Comparison of ENCODE assay signal across 21 mouse cellular contexts in genomic region chr11:98319944-98320343, GRCm38 (mm10). TPM values are rescaled to one million over a fixed set of nuclear protein-coding genes. Genes with fewer than 3 reads are reported as not detected.
DNase-seq lines count a peak whose midpoint lies in the region; ATAC-seq and TF ChIP-seq lines count a peak whose summit lies in the region.
"Had no signal": no experiment of that assay in that cellular context is flagged by ENCODE, and none has a peak within 500 bp of the region (broad histone marks: within the 10 kb centered on the region; RNA-seq: fewer than 3 reads in every experiment).

No protein-coding gene starts in this region.

- peak overlapping the region; percentile 94 for H3K27ac ChIP-seq in forebrain, embryonic 13.5 days
- H3K27ac ChIP-seq in forebrain, embryonic 11.5 days (ENCODE audit: low read depth, low read length) = no peak overlapping the region
- H3K27ac ChIP-seq in midbrain, embryonic 11.5 days (ENCODE audit: low read depth, low read length) = no peak overlapping the region
- H3K27ac ChIP-seq in midbrain, embryonic 13.5 days = no peak overlapping the region
- no peak overlapping the region; the same call in 1 of the 2 replicates for H3K27ac ChIP-seq in hindbrain, postnatal 0 days
- H3K27ac ChIP-seq: embryonic facial prominence, embryonic 12.5 days; heart, embryonic 10.5 days; limb, embryonic 15.5 days; liver, embryonic 15.5 days; midbrain, embryonic 15.5 days had no signal

- H3K27me3 ChIP-seq in forebrain, embryonic 13.5 days = peaks cover 100% of the 10 kb centered on the region
- peaks cover 99% of the 10 kb centered on the region for H3K27me3 ChIP-seq in forebrain, embryonic 11.5 days (ENCODE audit: control insufficient read depth, insufficient read depth, low read length)
- H3K27me3 ChIP-seq in midbrain, embryonic 11.5 days (ENCODE audit: control insufficient read depth, insufficient read depth, low read length) = peaks cover 95% of the 10 kb centered on the region
- H3K27me3 ChIP-seq in midbrain, embryonic 13.5 days = peaks cover 100% of the 10 kb centered on the region
- H3K27me3 ChIP-seq in hindbrain, postnatal 0 days (ENCODE audit: insufficient read depth, low read length) = peaks cover 52% of the 10 kb centered on the region

- no peak overlapping the region; the same call in 1 of the 2 replicates for H3K4me3 ChIP-seq in forebrain, embryonic 13.5 days
- H3K4me3 ChIP-seq in forebrain, embryonic 11.5 days (ENCODE audit: low read depth, low read length) = no peak overlapping the region
- H3K4me3 ChIP-seq in midbrain, embryonic 11.5 days (ENCODE audit: low read depth, low read length) = no peak overlapping the region
- H3K4me3 ChIP-seq in midbrain, embryonic 13.5 days (replicated peaks) = no peak overlapping the region
- no peak overlapping the region for H3K4me3 ChIP-seq in hindbrain, postnatal 0 days (ENCODE audit: low read length)
- H3K4me3 ChIP-seq: embryonic facial prominence, embryonic 12.5 days; heart, embryonic 10.5 days; limb, embryonic 15.5 days; liver, embryonic 15.5 days; midbrain, embryonic 15.5 days; myocyte had no signal

- H3K36me3 ChIP-seq in forebrain, embryonic 13.5 days (ENCODE audit: poor library complexity, severe bottlenecking) = no peaks in the 10 kb centered on the region
- no peaks in the 10 kb centered on the region for H3K36me3 ChIP-seq in forebrain, embryonic 11.5 days (ENCODE audit: control insufficient read depth, insufficient read depth, low read length)
- no peaks in the 10 kb centered on the region for H3K36me3 ChIP-seq in midbrain, embryonic 11.5 days (ENCODE audit: control insufficient read depth, insufficient read depth, low read length)
- H3K36me3 ChIP-seq in midbrain, embryonic 13.5 days = no peaks in the 10 kb centered on the region
- H3K36me3 ChIP-seq in hindbrain, postnatal 0 days (ENCODE audit: insufficient read depth, low read length) = no peaks in the 10 kb centered on the region
- H3K36me3 ChIP-seq: embryonic facial prominence, embryonic 12.5 days; limb, embryonic 15.5 days; liver, embryonic 15.5 days; midbrain, embryonic 15.5 days had no signal

- H3K9ac ChIP-seq in forebrain, embryonic 13.5 days = 0 out of 2 replicates have a peak overlapping the region, but pooled peaks have one; percentile 34
- no peak overlapping the region for H3K9ac ChIP-seq in forebrain, embryonic 11.5 days (ENCODE audit: low read length)
- no peak overlapping the region for H3K9ac ChIP-seq in midbrain, embryonic 11.5 days (ENCODE audit: low read length)
- no peak overlapping the region for H3K9ac ChIP-seq in midbrain, embryonic 13.5 days (replicated peaks)
- H3K9ac ChIP-seq in hindbrain, postnatal 0 days (replicated peaks; ENCODE audit: low read length) = no peak overlapping the region
- H3K9ac ChIP-seq: embryonic facial prominence, embryonic 12.5 days; limb, embryonic 15.5 days; liver, embryonic 15.5 days; midbrain, embryonic 15.5 days had no signal

- no peaks in the 10 kb centered on the region for H3K9me3 ChIP-seq in forebrain, embryonic 13.5 days (replicated peaks)
- H3K9me3 ChIP-seq in forebrain, embryonic 11.5 days (ENCODE audit: control insufficient read depth, low read length) = no peaks in the 10 kb centered on the region
- H3K9me3 ChIP-seq in midbrain, embryonic 11.5 days (ENCODE audit: control insufficient read depth, low read length) = no peaks in the 10 kb centered on the region
- H3K9me3 ChIP-seq in midbrain, embryonic 13.5 days = no peaks in the 10 kb centered on the region
- H3K9me3 ChIP-seq in hindbrain, postnatal 0 days (ENCODE audit: low read length) = no peaks in the 10 kb centered on the region
- H3K9me3 ChIP-seq: embryonic facial prominence, embryonic 12.5 days; heart, embryonic 10.5 days; limb, embryonic 15.5 days; liver, embryonic 15.5 days; midbrain, embryonic 15.5 days had no signal

- DNase-seq in cerebellum, adult 11-12 months = peak; percentile 56
- DNase-seq in cerebellum, adult 18-20 months = no peak
- no peak for DNase-seq in forebrain, embryonic 11.5 days (ENCODE audit: low spot score)
- peak; percentile 87 for DNase-seq in midbrain, embryonic 11.5 days (ENCODE audit: low spot score, missing footprints)
- no peak for DNase-seq in hindbrain, postnatal 0 days (ENCODE audit: low spot score)
- DNase-seq in adrenal gland, adult (ENCODE audit: inconsistent age in 2 of 2, low spot score in 1 of 2) = no peak
- DNase-seq: adrenal gland, postnatal 10 days; kidney, adult 11 months had no signal

- H3K4me1 ChIP-seq in forebrain, embryonic 13.5 days = peaks cover 72% of the 10 kb centered on the region
- no peaks in the 10 kb centered on the region for H3K4me1 ChIP-seq in forebrain, embryonic 11.5 days (replicated peaks; ENCODE audit: control insufficient read depth, insufficient read depth, low read length)
- no peaks in the 10 kb centered on the region for H3K4me1 ChIP-seq in midbrain, embryonic 11.5 days (ENCODE audit: control insufficient read depth, insufficient read depth, low read length)
- H3K4me1 ChIP-seq in midbrain, embryonic 13.5 days (replicated peaks) = peaks cover 16% of the 10 kb centered on the region
- peaks cover 9% of the 10 kb centered on the region; the same call in 1 of the 2 replicates for H3K4me1 ChIP-seq in hindbrain, postnatal 0 days (ENCODE audit: insufficient read depth, low read length)
- H3K4me1 ChIP-seq: heart, embryonic 10.5 days; liver, embryonic 15.5 days had no signal

- no peak for ATAC-seq in forebrain, embryonic 13.5 days
- ATAC-seq in forebrain, embryonic 11.5 days (replicated peaks; ENCODE audit: low FRiP score) = no peak
- no peak for ATAC-seq in midbrain, embryonic 11.5 days (ENCODE audit: low FRiP score)
- no peak for ATAC-seq in midbrain, embryonic 13.5 days
- ATAC-seq in hindbrain, postnatal 0 days = no peak
- ATAC-seq: lung, postnatal 0 days; midbrain, embryonic 15.5 days had no signal

- H3K4me2 ChIP-seq in forebrain, embryonic 13.5 days = peak overlapping the region; percentile 55
- H3K4me2 ChIP-seq in forebrain, embryonic 11.5 days (ENCODE audit: low read depth, low read length, severe bottlenecking) = no peak overlapping the region
- no peak overlapping the region for H3K4me2 ChIP-seq in midbrain, embryonic 11.5 days
- H3K4me2 ChIP-seq in midbrain, embryonic 13.5 days (replicated peaks) = no peak overlapping the region
- H3K4me2 ChIP-seq in hindbrain, postnatal 0 days (ENCODE audit: low read depth, low read length) = 0 out of 2 replicates have a peak overlapping the region, but pooled peaks have one; percentile 2
- H3K4me2 ChIP-seq: embryonic facial prominence, embryonic 12.5 days; liver, embryonic 15.5 days had no signal

- TF ChIP-seq CTCF in hindbrain, postnatal 0 days (IDR thresholded peaks at IDR 0.05; ENCODE audit: low read depth) = no peak

- WGBS in forebrain, embryonic 13.5 days = 7% methylated on average over 2 of the region's 2 CpGs
- WGBS in forebrain, embryonic 11.5 days = 2% methylated on average over 2 of the region's 2 CpGs
- WGBS in midbrain, embryonic 11.5 days = 2% methylated on average over 2 of the region's 2 CpGs
- 3% methylated on average over 2 of the region's 2 CpGs for WGBS in midbrain, embryonic 13.5 days
- 4% methylated on average over 2 of the region's 2 CpGs for WGBS in hindbrain, postnatal 0 days

RNA-seq across cellular contexts. Expression of gene Neurod2, which starts 9.5 kb away (rescaled TPM):
- 45.4 and 72.1 TPM in 2 replicates for polyA plus RNA-seq in forebrain, embryonic 13.5 days (2015; fragmentation: Nextera tagmentation; extraction: Ambion mirVana)
- polyA plus RNA-seq in forebrain, embryonic 11.5 days (2014; fragmentation: Nextera tagmentation; extraction: Ambion mirVana) = 3.8 and 5.8 TPM in 2 replicates
- 0.15 and 0.17 TPM in 2 replicates for polyA plus RNA-seq in midbrain, embryonic 11.5 days (2014; fragmentation: Nextera tagmentation; extraction: Ambion mirVana)
- polyA plus RNA-seq in midbrain, embryonic 13.5 days (2015; fragmentation: Nextera tagmentation; extraction: Ambion mirVana) = 6.7 and 9.3 TPM in 2 replicates
- 87.0 and 93.2 TPM in 2 replicates for total RNA-seq in hindbrain, postnatal 0 days (2014; rRNA removed)
- polyA plus RNA-seq in hindbrain, postnatal 0 days (2015; fragmentation: Nextera tagmentation; extraction: Ambion mirVana) = 30.7 and 34.3 TPM in 2 replicates
- total RNA-seq: adrenal gland, postnatal 10 days; gastrocnemius, postnatal 4 days had no signal
- polyA plus RNA-seq: heart, embryonic 10.5 days; heart, postnatal 0 days; kidney, embryonic 16.5 days; large intestine, adult 2 months; limb, embryonic 15.5 days; liver, embryonic 15.5 days; lung, postnatal 0 days; myocyte had no signal

RNA-seq across cellular contexts. Expression of gene Ppp1r1b, which starts 28.3 kb away (rescaled TPM):
- 14.6 and 20.0 TPM in 2 replicates for polyA plus RNA-seq in forebrain, embryonic 13.5 days (2015; fragmentation: Nextera tagmentation; extraction: Ambion mirVana)
- polyA plus RNA-seq in forebrain, embryonic 11.5 days (2014; fragmentation: Nextera tagmentation; extraction: Ambion mirVana) = 0.29 and 0.41 TPM in 2 replicates
- polyA plus RNA-seq in midbrain, embryonic 11.5 days (2014; fragmentation: Nextera tagmentation; extraction: Ambion mirVana) = 0.78 and 0.91 TPM in 2 replicates
- polyA plus RNA-seq in midbrain, embryonic 13.5 days (2015; fragmentation: Nextera tagmentation; extraction: Ambion mirVana) = 0.73 and 1.9 TPM in 2 replicates
- total RNA-seq in hindbrain, postnatal 0 days (2014; rRNA removed) = 1.3 and 3.5 TPM in 2 replicates
- 18.0 and 19.1 TPM in 2 replicates for polyA plus RNA-seq in hindbrain, postnatal 0 days (2015; fragmentation: Nextera tagmentation; extraction: Ambion mirVana)
- polyA plus RNA-seq: myocyte had no signal

RNA-seq across cellular contexts. Expression of gene Stard3, which starts 38.2 kb away (rescaled TPM):
- polyA plus RNA-seq in forebrain, embryonic 13.5 days (2015; fragmentation: Nextera tagmentation; extraction: Ambion mirVana) = 44.0 and 45.5 TPM in 2 replicates
- 38.1 and 39.9 TPM in 2 replicates for polyA plus RNA-seq in forebrain, embryonic 11.5 days (2014; fragmentation: Nextera tagmentation; extraction: Ambion mirVana)
- polyA plus RNA-seq in midbrain, embryonic 11.5 days (2014; fragmentation: Nextera tagmentation; extraction: Ambion mirVana) = 39.7 and 41.5 TPM in 2 replicates
- 44.5 and 46.9 TPM in 2 replicates for polyA plus RNA-seq in midbrain, embryonic 13.5 days (2015; fragmentation: Nextera tagmentation; extraction: Ambion mirVana)
- total RNA-seq in hindbrain, postnatal 0 days (2014; rRNA removed) = 44.0 and 52.4 TPM in 2 replicates
- 28.4 and 31.9 TPM in 2 replicates for polyA plus RNA-seq in hindbrain, postnatal 0 days (2015; fragmentation: Nextera tagmentation; extraction: Ambion mirVana)

Comparison
In these comparisons a context has a peak if more than half of its experiments do, and no peak if none do; other contexts are left out.
1. DNase-seq: peak in cerebellum, adult 11-12 months (single experiment) and midbrain, embryonic 11.5 days (single experiment); none in cerebellum, adult 18-20 months (0 of 2), forebrain, embryonic 11.5 days (single experiment), hindbrain, postnatal 0 days (single experiment) and adrenal gland, adult (0 of 2).
2. H3K4me2 ChIP-seq: peak in forebrain, embryonic 13.5 days (single experiment) and hindbrain, postnatal 0 days (single experiment); none in forebrain, embryonic 11.5 days (single experiment), midbrain, embryonic 11.5 days (single experiment) and midbrain, embryonic 13.5 days (single experiment).